Mouse (Mus musculus) brain, embryonic 14.5 days (tissue): ENCODE measurements at regions not wholly inside any gene's neighbourhood (a gene's known extent, or its start where the extent isn't known, plus 50 kb on each side); places are given as distances from the start of the nearest gene placed in this dataset.

Experiments
- CTCF ChIP-seq: fragments of 200-500 bp; IDR thresholded peaks from 2 replicates; pipeline ENCODE4 v1.5.1; 2012; ENCODE audit warnings: inconsistent platforms, mild to moderate bottlenecking, moderate library complexity, borderline replicate concordance; ENCODE audit not compliant: insufficient read depth, insufficient read length; ENCODE audit errors: extremely low read depth
- POLR2A ChIP-seq: fragments of 200-500 bp; IDR thresholded peaks from 2 replicates; pipeline ENCODE4 v1.6.1; 2012; ENCODE audit warnings: mild to moderate bottlenecking, inconsistent platforms, borderline replicate concordance; ENCODE audit not compliant: poor library complexity, insufficient read depth, insufficient read length, severe bottlenecking; ENCODE audit errors: extremely low read depth

GRCm38 (mm10) chr3:38261326-38262075, 223.1 kb downstream of the Ankrd50 start:
- no peak for TF ChIP-seq POLR2A
- TF ChIP-seq CTCF = no peak
